Mouse (Mus musculus): Measurements from ENCODE around the gene Plcl1. TPM values are rescaled to one million over a fixed set of nuclear protein-coding genes. Genes with fewer than 3 reads are reported as not detected.
A peak's percentile ranks its signal among the peaks of the same experiment; 100 is the strongest.

The Plcl1 gene
- polyA plus RNA-seq, 1 experiment from 2014 or later: 3.9 TPM

GRCm38 (mm10) chr1:55430587-55430986 lies 24.9 kb downstream of the Plcl1 start:
- H3K4me2 ChIP-seq (replicated peaks; ENCODE audit: low read depth, low read length): no peak overlapping the region
- WGBS: 95% methylated on average over 3 of the region's 3 CpGs
- H3K27ac ChIP-seq (ENCODE audit: low read length): no peak overlapping the region
- no peaks in the 10 kb centered on the region for H3K36me3 ChIP-seq (ENCODE audit: insufficient read depth, low read length)
- no peaks in the 10 kb centered on the region for H3K9me3 ChIP-seq (ENCODE audit: low read length)
- H3K9ac ChIP-seq (replicated peaks; ENCODE audit: low read length): no peak overlapping the region
- H3K4me3 ChIP-seq (ENCODE audit: low read length): no peak overlapping the region
- no peak for ATAC-seq (ENCODE audit: low FRiP score, low TSS enrichment)
- H3K27me3 ChIP-seq (ENCODE audit: insufficient read depth, low read length): no peaks in the 10 kb centered on the region
- no peaks in the 10 kb centered on the region for H3K4me1 ChIP-seq (ENCODE audit: insufficient read depth, low read length)

DNA sequence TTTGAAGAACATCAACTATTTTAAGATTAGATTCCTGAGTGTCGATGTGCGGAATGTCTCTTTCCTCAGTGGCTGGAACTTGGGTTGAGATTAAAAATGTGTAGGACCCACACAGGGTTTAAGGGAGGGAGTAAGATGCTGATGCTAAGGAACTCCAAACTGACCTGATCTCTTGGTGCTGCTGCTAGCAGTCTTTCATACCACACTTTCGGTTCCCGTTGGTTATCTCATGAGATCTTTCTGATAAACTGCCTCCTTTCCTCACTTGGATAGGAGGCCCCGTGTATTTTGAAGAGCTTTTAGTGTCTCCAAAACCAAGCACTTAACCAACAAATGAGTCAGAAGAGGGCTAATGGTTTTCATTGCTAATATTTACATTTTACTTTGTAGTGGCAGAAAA lies 30.9 kb downstream of the Plcl1 start:
- ATAC-seq (ENCODE audit: low FRiP score, low TSS enrichment): no peak
- no peak overlapping the region for H3K4me3 ChIP-seq (ENCODE audit: low read length)
- no peaks in the 10 kb centered on the region for H3K9me3 ChIP-seq (ENCODE audit: low read length)
- 53% methylated on average over 5 of the region's 5 CpGs for WGBS
- no peak overlapping the region for H3K27ac ChIP-seq (ENCODE audit: low read length)
- H3K27me3 ChIP-seq (ENCODE audit: insufficient read depth, low read length): no peaks in the 10 kb centered on the region
- no peaks in the 10 kb centered on the region for H3K36me3 ChIP-seq (ENCODE audit: insufficient read depth, low read length)
- no peak overlapping the region for H3K4me2 ChIP-seq (replicated peaks; ENCODE audit: low read depth, low read length)
- 0 out of 2 replicates have a peak, but pooled peaks cover 3% of the 10 kb centered on the region for H3K4me1 ChIP-seq (ENCODE audit: insufficient read depth, low read length)
- H3K9ac ChIP-seq (replicated peaks; ENCODE audit: low read length): no peak overlapping the region

DNA sequence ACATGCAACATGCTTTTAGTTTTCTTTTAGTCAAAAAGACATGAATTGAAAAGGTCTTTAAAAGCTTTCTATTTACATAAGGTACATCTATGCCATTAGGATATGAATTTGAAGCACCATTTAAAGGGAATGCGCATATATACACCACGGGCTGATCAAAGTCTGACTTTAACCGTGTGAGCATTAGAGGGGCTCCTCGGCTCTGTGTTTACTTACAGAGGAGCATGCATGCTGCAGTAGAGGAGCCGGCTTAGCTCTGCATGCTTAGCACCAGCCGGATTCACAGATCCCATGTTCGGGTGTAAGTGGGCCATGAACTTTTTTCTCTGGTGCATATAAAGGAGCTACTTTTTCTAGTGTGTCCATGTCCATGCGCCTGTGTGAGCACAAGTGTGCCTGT lies 31.4 kb downstream of the Plcl1 start:
- 80% methylated on average over 8 of the region's 8 CpGs for WGBS
- Histone ChIP-seq H3K9me3 (ENCODE audit: low read length) (no peaks in the 10 kb centered on the region), H3K9ac (replicated peaks; ENCODE audit: low read length) (no peak overlapping the region), H3K4me2 (replicated peaks; ENCODE audit: low read depth, low read length) (no peak overlapping the region), H3K27me3 (ENCODE audit: insufficient read depth, low read length) (no peaks in the 10 kb centered on the region), H3K27ac (ENCODE audit: low read length) (no peak overlapping the region), H3K4me3 (ENCODE audit: low read length) (no peak overlapping the region), H3K4me1 (ENCODE audit: insufficient read depth, low read length) (0 out of 2 replicates have a peak, but pooled peaks cover 3% of the 10 kb centered on the region), H3K36me3 (ENCODE audit: insufficient read depth, low read length) (no peaks in the 10 kb centered on the region)
- ATAC-seq (ENCODE audit: low FRiP score, low TSS enrichment): no peak

GRCm38 (mm10) chr1:55438617-55439016 lies 32.9 kb downstream of the Plcl1 start:
- 80% methylated on average over 4 of the region's 4 CpGs for WGBS
- no peak for ATAC-seq (ENCODE audit: low FRiP score, low TSS enrichment)

DNA sequence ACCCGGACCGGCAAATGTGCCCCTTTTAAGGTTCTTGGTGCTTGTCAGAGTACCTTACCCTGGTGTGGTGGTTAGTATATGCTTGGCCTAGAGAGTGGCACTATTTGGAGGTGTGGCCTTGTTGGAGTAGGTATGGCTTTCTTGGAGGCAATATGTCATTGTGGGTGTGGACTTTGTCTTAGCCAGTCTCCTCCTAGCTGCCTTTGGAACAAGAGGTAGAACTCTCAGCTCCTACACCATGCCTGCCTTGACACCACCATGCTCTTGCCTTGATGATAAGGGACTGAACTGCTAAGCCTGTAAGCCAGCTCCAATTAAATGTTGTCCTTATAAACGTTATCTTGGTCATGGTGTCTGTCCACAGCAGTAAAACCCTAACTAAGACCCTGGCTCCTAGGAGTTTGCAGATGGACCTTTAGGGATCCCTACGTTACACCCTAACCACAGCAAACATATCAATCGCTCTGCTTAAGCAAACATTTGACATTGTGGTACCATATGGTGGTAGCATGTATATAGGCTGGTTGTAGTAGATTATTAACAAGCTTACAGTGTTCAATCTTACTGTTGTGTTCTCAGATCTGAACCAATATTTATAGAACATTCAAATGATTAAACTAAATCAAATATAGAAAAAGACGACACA lies 39.4 kb downstream of the Plcl1 start:
- Histone ChIP-seq H3K27me3 (ENCODE audit: insufficient read depth, low read length) (no peaks in the 10 kb centered on the region), H3K36me3 (ENCODE audit: insufficient read depth, low read length) (no peaks in the 10 kb centered on the region), H3K27ac (ENCODE audit: low read length) (no peak overlapping the region), H3K4me3 (ENCODE audit: low read length) (no peak overlapping the region), H3K4me1 (ENCODE audit: insufficient read depth, low read length) (no peaks in the 10 kb centered on the region), H3K9me3 (ENCODE audit: low read length) (no peaks in the 10 kb centered on the region), H3K9ac (replicated peaks; ENCODE audit: low read length) (no peak overlapping the region), H3K4me2 (replicated peaks; ENCODE audit: low read depth, low read length) (no peak overlapping the region)
- WGBS: 79% methylated on average over 6 of the region's 6 CpGs
- 0 out of 2 replicates have a peak, but pooled peaks have one; percentile 31 for ATAC-seq (ENCODE audit: low FRiP score, low TSS enrichment)

More at GRCm38 (mm10) chr1:55438617-55439016, 32.9 kb downstream of the Plcl1 start:
- no peaks in the 10 kb centered on the region for H3K9me3 ChIP-seq (ENCODE audit: low read length)
- H3K4me2 ChIP-seq (replicated peaks; ENCODE audit: low read depth, low read length): no peak overlapping the region
- 0 out of 2 replicates have a peak, but pooled peaks cover 3% of the 10 kb centered on the region for H3K4me1 ChIP-seq (ENCODE audit: insufficient read depth, low read length)
- no peak overlapping the region for H3K27ac ChIP-seq (ENCODE audit: low read length)
- no peaks in the 10 kb centered on the region for H3K36me3 ChIP-seq (ENCODE audit: insufficient read depth, low read length)
- no peak overlapping the region for H3K9ac ChIP-seq (replicated peaks; ENCODE audit: low read length)
- no peaks in the 10 kb centered on the region for H3K27me3 ChIP-seq (ENCODE audit: insufficient read depth, low read length)
- H3K4me3 ChIP-seq (ENCODE audit: low read length): no peak overlapping the region

DNA sequence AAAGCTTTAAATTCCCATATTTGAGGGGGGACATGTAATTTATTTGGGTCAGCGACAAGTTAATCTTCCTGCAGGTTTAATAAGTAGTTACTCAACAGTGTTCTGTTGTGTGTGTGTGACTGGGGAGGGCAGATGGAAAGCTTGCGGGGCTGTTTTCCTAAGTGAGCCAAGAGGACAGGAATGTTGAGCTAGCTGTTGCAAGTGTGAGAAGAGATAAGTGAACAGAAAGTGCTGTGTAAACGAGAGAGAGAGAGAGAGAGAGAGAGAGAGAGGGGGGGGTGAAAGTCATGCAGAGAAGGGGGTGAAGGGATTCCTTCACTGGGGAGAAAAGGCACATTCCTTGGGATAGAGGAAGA lies 39.9 kb downstream of the Plcl1 start:
- Histone ChIP-seq H3K27ac (ENCODE audit: low read length) (no peak overlapping the region), H3K9me3 (ENCODE audit: low read length) (no peaks in the 10 kb centered on the region), H3K9ac (replicated peaks; ENCODE audit: low read length) (no peak overlapping the region), H3K27me3 (ENCODE audit: insufficient read depth, low read length) (no peaks in the 10 kb centered on the region), H3K4me2 (replicated peaks; ENCODE audit: low read depth, low read length) (no peak overlapping the region), H3K4me1 (ENCODE audit: insufficient read depth, low read length) (no peaks in the 10 kb centered on the region), H3K4me3 (ENCODE audit: low read length) (no peak overlapping the region), H3K36me3 (ENCODE audit: insufficient read depth, low read length) (no peaks in the 10 kb centered on the region)
- ATAC-seq (ENCODE audit: low FRiP score, low TSS enrichment): no peak
- WGBS: 50% methylated on average over 3 of the region's 3 CpGs

DNA sequence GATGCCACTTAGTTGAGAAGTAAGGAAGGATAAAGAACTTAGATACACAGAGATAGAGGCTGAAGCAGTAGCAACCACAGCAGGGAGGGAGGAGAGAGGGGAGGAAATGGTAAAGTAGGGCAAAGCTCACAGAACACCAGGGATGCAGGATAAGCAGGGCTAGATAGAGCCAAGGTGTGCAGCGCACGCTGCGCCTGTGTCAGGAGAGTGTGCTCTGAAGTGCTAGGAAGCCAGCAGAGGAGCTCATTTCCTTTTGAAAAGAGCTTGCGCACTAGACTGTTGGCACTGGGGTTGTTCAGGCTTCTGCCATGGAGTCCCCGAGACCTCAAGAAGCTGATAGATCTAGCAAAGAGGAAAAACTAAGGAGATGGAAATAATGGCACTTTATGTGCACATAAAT lies 40.6 kb downstream of the Plcl1 start:
- Histone ChIP-seq H3K9ac (replicated peaks; ENCODE audit: low read length) (no peak overlapping the region), H3K4me3 (ENCODE audit: low read length) (no peak overlapping the region), H3K9me3 (ENCODE audit: low read length) (no peaks in the 10 kb centered on the region), H3K4me1 (ENCODE audit: insufficient read depth, low read length) (no peaks in the 10 kb centered on the region), H3K4me2 (replicated peaks; ENCODE audit: low read depth, low read length) (no peak overlapping the region), H3K27ac (ENCODE audit: low read length) (no peak overlapping the region), H3K27me3 (ENCODE audit: insufficient read depth, low read length) (no peaks in the 10 kb centered on the region), H3K36me3 (ENCODE audit: insufficient read depth, low read length) (no peaks in the 10 kb centered on the region)
- WGBS: 86% methylated on average over 5 of the region's 5 CpGs
- ATAC-seq (ENCODE audit: low FRiP score, low TSS enrichment): no peak

- Histone ChIP-seq H3K27ac (ENCODE audit: low read length) (no peak overlapping the region), H3K4me3 (ENCODE audit: low read length) (no peak overlapping the region), H3K36me3 (ENCODE audit: insufficient read depth, low read length) (no peaks in the 10 kb centered on the region), H3K9ac (replicated peaks; ENCODE audit: low read length) (no peak overlapping the region), H3K4me1 (ENCODE audit: insufficient read depth, low read length) (no peaks in the 10 kb centered on the region), H3K9me3 (ENCODE audit: low read length) (no peaks in the 10 kb centered on the region), H3K27me3 (ENCODE audit: insufficient read depth, low read length) (no peaks in the 10 kb centered on the region), H3K4me2 (replicated peaks; ENCODE audit: low read depth, low read length) (no peak overlapping the region)
- ATAC-seq (ENCODE audit: low FRiP score, low TSS enrichment): no peak
- WGBS: 79% methylated on average over 2 of the region's 2 CpGs
Measured at GRCm38 (mm10) chr1:55446876-55447275, 41.2 kb downstream of the Plcl1 start.

DNA sequence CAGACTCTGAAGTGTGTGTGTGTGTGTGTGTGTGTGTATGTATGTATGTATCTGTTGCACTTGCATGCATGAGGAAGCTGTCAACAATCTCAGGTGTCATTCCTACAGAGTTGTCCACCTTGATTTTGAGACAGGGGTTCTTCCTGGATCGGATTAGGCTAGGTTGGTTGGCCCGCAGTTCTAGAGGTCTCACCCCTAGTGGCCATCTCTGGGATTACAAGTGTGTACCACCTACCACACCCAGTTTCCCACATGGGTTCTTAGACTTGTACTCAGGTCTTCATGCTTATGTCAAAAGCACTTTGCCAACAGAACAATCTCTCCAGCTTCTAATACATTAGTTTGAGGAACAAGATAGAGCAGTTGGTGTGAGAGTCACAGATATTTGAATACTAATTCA lies 41.9 kb downstream of the Plcl1 start:
- Histone ChIP-seq H3K27ac (ENCODE audit: low read length) (no peak overlapping the region), H3K9ac (replicated peaks; ENCODE audit: low read length) (no peak overlapping the region), H3K9me3 (ENCODE audit: low read length) (no peaks in the 10 kb centered on the region), H3K36me3 (ENCODE audit: insufficient read depth, low read length) (no peaks in the 10 kb centered on the region), H3K27me3 (ENCODE audit: insufficient read depth, low read length) (no peaks in the 10 kb centered on the region), H3K4me2 (replicated peaks; ENCODE audit: low read depth, low read length) (no peak overlapping the region), H3K4me1 (ENCODE audit: insufficient read depth, low read length) (no peaks in the 10 kb centered on the region), H3K4me3 (ENCODE audit: low read length) (no peak overlapping the region)
- WGBS: 78% methylated on average over 2 of the region's 2 CpGs
- ATAC-seq (ENCODE audit: low FRiP score, low TSS enrichment): no peak

DNA sequence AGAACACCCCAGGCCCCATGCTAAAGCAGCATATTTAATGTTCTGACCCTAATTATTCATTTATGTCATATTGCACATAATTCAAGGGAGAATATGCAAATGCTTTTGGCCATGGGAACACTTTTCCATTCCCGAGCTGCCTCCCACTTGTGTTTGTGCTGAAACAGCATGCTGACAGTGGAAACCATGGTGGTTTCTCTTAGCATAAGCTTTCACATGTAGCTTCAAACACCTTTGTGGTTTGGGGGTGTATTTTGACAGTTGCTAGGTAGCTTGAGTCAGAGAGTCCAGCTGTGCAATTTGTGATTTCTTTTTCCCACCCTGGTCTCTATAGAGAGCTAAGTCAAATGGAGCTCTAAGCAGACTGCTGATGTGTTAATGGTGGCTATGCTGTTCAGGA lies 42.4 kb downstream of the Plcl1 start:
- H3K4me1 ChIP-seq (ENCODE audit: insufficient read depth, low read length): no peaks in the 10 kb centered on the region
- 91% methylated on average over 1 of the region's 1 CpGs for WGBS
- H3K36me3 ChIP-seq (ENCODE audit: insufficient read depth, low read length): no peaks in the 10 kb centered on the region
- H3K4me2 ChIP-seq (replicated peaks; ENCODE audit: low read depth, low read length): no peak overlapping the region
- H3K9me3 ChIP-seq (ENCODE audit: low read length): no peaks in the 10 kb centered on the region
- ATAC-seq (ENCODE audit: low FRiP score, low TSS enrichment): no peak
- H3K4me3 ChIP-seq (ENCODE audit: low read length): no peak overlapping the region
- no peak overlapping the region for H3K27ac ChIP-seq (ENCODE audit: low read length)
- no peak overlapping the region for H3K9ac ChIP-seq (replicated peaks; ENCODE audit: low read length)
- no peaks in the 10 kb centered on the region for H3K27me3 ChIP-seq (ENCODE audit: insufficient read depth, low read length)
